Comparison of ENCODE assay signal across 11 mouse cellular contexts in the genomic region with DNA sequence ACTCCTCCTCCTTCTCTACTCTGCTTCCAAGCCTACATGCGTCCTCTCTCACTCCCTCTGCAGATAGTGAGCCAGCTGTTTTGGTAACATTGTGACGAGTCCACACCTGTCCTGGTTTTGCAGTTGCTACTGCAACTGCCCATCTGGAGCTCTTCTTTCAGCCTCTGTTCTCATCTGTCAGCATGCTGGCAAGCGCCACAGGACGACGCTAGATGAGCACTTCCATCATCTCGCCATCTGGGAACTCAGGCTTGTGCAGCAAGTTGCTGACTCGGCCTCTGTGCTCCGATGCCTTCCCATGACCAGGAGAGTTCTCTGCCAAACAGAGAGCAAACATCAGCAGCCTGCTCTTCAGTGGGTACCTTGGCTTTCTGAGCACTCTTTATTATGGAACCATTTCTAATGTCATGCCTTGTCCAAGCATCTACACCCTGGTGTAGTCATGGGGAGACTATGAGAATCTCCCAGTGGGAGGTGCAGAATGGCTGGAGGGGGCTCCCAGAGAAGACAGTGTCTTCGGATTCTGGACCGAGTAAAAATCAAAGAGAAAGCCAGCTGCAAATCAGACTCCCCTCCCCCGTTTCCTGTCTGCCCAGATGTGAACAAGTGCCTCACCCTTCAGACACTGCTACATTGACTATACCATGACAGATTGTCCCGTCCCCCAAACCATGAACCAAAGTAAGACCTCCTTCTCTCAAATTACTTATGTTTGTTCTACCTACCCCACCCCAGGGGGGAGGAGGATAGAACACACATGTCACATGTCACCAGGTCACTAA. TPM values are rescaled to one million over a fixed set of nuclear protein-coding genes. Genes with fewer than 3 reads are reported as not detected.
DNase-seq lines count a peak whose midpoint lies in the region; ATAC-seq and TF ChIP-seq lines count a peak whose summit lies in the region.
"Had no signal": no experiment of that assay in that cellular context is flagged by ENCODE, and none has a peak within 500 bp of the region (broad histone marks: within the 10 kb centered on the region; RNA-seq: fewer than 3 reads in every experiment).

No protein-coding gene starts in this region.

- H3K4me3 ChIP-seq in hindbrain, embryonic 16.5 days (ENCODE audit: low read length), result no peak overlapping the region
- no peak overlapping the region for H3K4me3 ChIP-seq in hindbrain, embryonic 12.5 days
- H3K4me3 ChIP-seq in neural tube, embryonic 14.5 days (ENCODE audit: low read depth, low read length), result no peak overlapping the region
- no peak overlapping the region for H3K4me3 ChIP-seq in midbrain, embryonic 11.5 days (ENCODE audit: low read depth, low read length)
- H3K4me3 ChIP-seq: midbrain, embryonic 12.5 days had no signal

- no peak overlapping the region for H3K27ac ChIP-seq in hindbrain, embryonic 16.5 days (ENCODE audit: low read depth, low read length)
- no peak overlapping the region for H3K27ac ChIP-seq in hindbrain, embryonic 12.5 days
- no peak overlapping the region for H3K27ac ChIP-seq in neural tube, embryonic 14.5 days (ENCODE audit: low read depth, low read length)
- no peak overlapping the region for H3K27ac ChIP-seq in midbrain, embryonic 11.5 days (ENCODE audit: low read depth, low read length)
- H3K27ac ChIP-seq: midbrain, embryonic 12.5 days had no signal

- 72% methylated on average over 12 of the region's 12 CpGs for WGBS in hindbrain, embryonic 16.5 days
- WGBS in hindbrain, embryonic 12.5 days, result 70% methylated on average over 12 of the region's 12 CpGs
- 79% methylated on average over 12 of the region's 12 CpGs for WGBS in neural tube, embryonic 14.5 days
- 84% methylated on average over 12 of the region's 12 CpGs for WGBS in midbrain, embryonic 11.5 days

- ATAC-seq in hindbrain, embryonic 16.5 days, result peak; percentile 44; the same call in 1 of the 2 replicates
- ATAC-seq in hindbrain, embryonic 12.5 days (ENCODE audit: low FRiP score), result no peak
- ATAC-seq in neural tube, embryonic 14.5 days (ENCODE audit: low read depth), result peak; percentile 51; the same call in 1 of the 2 replicates
- no peak for ATAC-seq in midbrain, embryonic 11.5 days (ENCODE audit: low FRiP score)
- ATAC-seq: intestine, postnatal 0 days had no signal

- peak; percentile 12 for DNase-seq in brain, embryonic 14.5 days (ENCODE audit: low read depth)
- DNase-seq in heart, adult 8-10 months (ENCODE audit: low spot score), result peak; percentile 30
- no peak for DNase-seq in midbrain, embryonic 11.5 days (ENCODE audit: low spot score, missing footprints)
- DNase-seq in kidney, adult 18-20 months, result no peak
- DNase-seq in retina, embryonic 14.5 days (ENCODE audit: low spot score), result no peak
- DNase-seq: left cerebral cortex, postnatal 4 days had no signal

- peaks cover 28% of the 10 kb centered on the region for H3K36me3 ChIP-seq in hindbrain, embryonic 16.5 days (ENCODE audit: control insufficient read depth, insufficient read depth, low read length)
- peaks cover 78% of the 10 kb centered on the region for H3K36me3 ChIP-seq in hindbrain, embryonic 12.5 days
- peaks cover 59% of the 10 kb centered on the region for H3K36me3 ChIP-seq in neural tube, embryonic 14.5 days (ENCODE audit: control insufficient read depth, insufficient read depth, low read length)
- H3K36me3 ChIP-seq in midbrain, embryonic 11.5 days (ENCODE audit: control insufficient read depth, insufficient read depth, low read length), result peaks cover 14% of the 10 kb centered on the region

- no peak overlapping the region for H3K9ac ChIP-seq in hindbrain, embryonic 16.5 days (ENCODE audit: low read depth, low read length)
- no peak overlapping the region for H3K9ac ChIP-seq in hindbrain, embryonic 12.5 days
- H3K9ac ChIP-seq in neural tube, embryonic 14.5 days (replicated peaks; ENCODE audit: low read depth, low read length), result no peak overlapping the region
- H3K9ac ChIP-seq in midbrain, embryonic 11.5 days (ENCODE audit: low read length), result no peak overlapping the region
- H3K9ac ChIP-seq: midbrain, embryonic 12.5 days had no signal

- H3K4me1 ChIP-seq in hindbrain, embryonic 16.5 days (ENCODE audit: control insufficient read depth, insufficient read depth, low read depth, low read length), result no peaks in the 10 kb centered on the region
- 0 out of 2 replicates have a peak, but pooled peaks cover 2% of the 10 kb centered on the region for H3K4me1 ChIP-seq in hindbrain, embryonic 12.5 days
- H3K4me1 ChIP-seq in neural tube, embryonic 14.5 days (ENCODE audit: control insufficient read depth, insufficient read depth, low read length), result no peaks in the 10 kb centered on the region
- no peaks in the 10 kb centered on the region for H3K4me1 ChIP-seq in midbrain, embryonic 11.5 days (ENCODE audit: control insufficient read depth, insufficient read depth, low read length)
- H3K4me1 ChIP-seq: midbrain, embryonic 12.5 days had no signal

- no peak for TF ChIP-seq POLR2A in brain, embryonic 14.5 days (IDR thresholded peaks at IDR 0.05; ENCODE audit: borderline replicate concordance, extremely low read depth, insufficient read depth, insufficient read length, poor library complexity, severe bottlenecking)

- no peaks in the 10 kb centered on the region for H3K27me3 ChIP-seq in hindbrain, embryonic 16.5 days (replicated peaks; ENCODE audit: control insufficient read depth, insufficient read depth, low read length)
- no peaks in the 10 kb centered on the region for H3K27me3 ChIP-seq in hindbrain, embryonic 12.5 days
- no peaks in the 10 kb centered on the region for H3K27me3 ChIP-seq in neural tube, embryonic 14.5 days (ENCODE audit: control insufficient read depth, insufficient read depth, low read length)
- no peaks in the 10 kb centered on the region for H3K27me3 ChIP-seq in midbrain, embryonic 11.5 days (ENCODE audit: control insufficient read depth, insufficient read depth, low read length)
- H3K27me3 ChIP-seq: midbrain, embryonic 12.5 days had no signal

- no peaks in the 10 kb centered on the region for H3K9me3 ChIP-seq in hindbrain, embryonic 16.5 days (ENCODE audit: control insufficient read depth, low read length)
- no peaks in the 10 kb centered on the region for H3K9me3 ChIP-seq in hindbrain, embryonic 12.5 days (replicated peaks)
- H3K9me3 ChIP-seq in neural tube, embryonic 14.5 days (ENCODE audit: control insufficient read depth, low read length), result no peaks in the 10 kb centered on the region
- no peaks in the 10 kb centered on the region for H3K9me3 ChIP-seq in midbrain, embryonic 11.5 days (ENCODE audit: control insufficient read depth, low read length)
- H3K9me3 ChIP-seq: midbrain, embryonic 12.5 days had no signal

- H3K4me2 ChIP-seq in hindbrain, embryonic 16.5 days (ENCODE audit: low read length), result no peak overlapping the region
- no peak overlapping the region for H3K4me2 ChIP-seq in hindbrain, embryonic 12.5 days (replicated peaks)
- no peak overlapping the region for H3K4me2 ChIP-seq in neural tube, embryonic 14.5 days (ENCODE audit: low read depth, low read length)
- H3K4me2 ChIP-seq in midbrain, embryonic 11.5 days, result no peak overlapping the region
- H3K4me2 ChIP-seq: midbrain, embryonic 12.5 days had no signal

- no peak for TF ChIP-seq CTCF in brain, embryonic 14.5 days (IDR thresholded peaks at IDR 0.05; ENCODE audit: borderline replicate concordance, extremely low read depth, insufficient read depth, insufficient read length)

RNA-seq across cellular contexts. Expression of a gene that starts 47.4 kb away (rescaled TPM):
- 132 and 134 TPM in 2 replicates for polyA plus RNA-seq in hindbrain, embryonic 16.5 days (2015; fragmentation: Nextera tagmentation; extraction: Ambion mirVana)
- polyA plus RNA-seq in hindbrain, embryonic 12.5 days (2016; fragmentation: Nextera tagmentation; extraction: Ambion mirVana), result 174 and 177 TPM in 2 replicates
- 68.1 and 77.7 TPM in 2 replicates for polyA plus RNA-seq in brain, embryonic 14.5 days (2012; rRNA removed)
- total RNA-seq in heart, adult 8-10 months (2022), result 10 to 100 TPM; 58.2 to 79.0 (median 69.0) TPM
- 143 and 157 TPM in 2 replicates for polyA plus RNA-seq in neural tube, embryonic 14.5 days (2014; fragmentation: Nextera tagmentation; extraction: Ambion mirVana)
- polyA plus RNA-seq in midbrain, embryonic 11.5 days (2014; fragmentation: Nextera tagmentation; extraction: Ambion mirVana), result 216 and 239 TPM in 2 replicates

RNA-seq across cellular contexts. Expression of a gene that starts 47.5 kb away (rescaled TPM):
- polyA plus RNA-seq in hindbrain, embryonic 16.5 days (2015; fragmentation: Nextera tagmentation; extraction: Ambion mirVana), result 1.2 and 1.3 TPM in 2 replicates
- 0.19 and 0.43 TPM in 2 replicates for polyA plus RNA-seq in hindbrain, embryonic 12.5 days (2016; fragmentation: Nextera tagmentation; extraction: Ambion mirVana)
- polyA plus RNA-seq in brain, embryonic 14.5 days (2012; rRNA removed), result 0.19 and 0.21 TPM in 2 replicates
- not detected for total RNA-seq in heart, adult 8-10 months (2022)
- 0.85 and 1.2 TPM in 2 replicates for polyA plus RNA-seq in neural tube, embryonic 14.5 days (2014; fragmentation: Nextera tagmentation; extraction: Ambion mirVana)
- polyA plus RNA-seq in midbrain, embryonic 11.5 days (2014; fragmentation: Nextera tagmentation; extraction: Ambion mirVana), result 0.07 TPM in 2 replicates

Comparison
In these comparisons a context has a peak if more than half of its experiments do, and no peak if none do; other contexts are left out.
1. ATAC-seq: peak in hindbrain, embryonic 16.5 days (single experiment) and neural tube, embryonic 14.5 days (single experiment); none in hindbrain, embryonic 12.5 days (single experiment) and midbrain, embryonic 11.5 days (single experiment).
2. DNase-seq: peak in brain, embryonic 14.5 days (single experiment) and heart, adult 8-10 months (single experiment); none in midbrain, embryonic 11.5 days (single experiment), kidney, adult 18-20 months (single experiment) and retina, embryonic 14.5 days (single experiment).